Mouse (Mus musculus): ENCODE data around the gene Rhobtb1. TPM values are rescaled to one million over a fixed set of nuclear protein-coding genes. Genes with fewer than 3 reads are reported as not detected.

Gene Rhobtb1
- total RNA-seq, 1 experiment, result 2.7 TPM

- no peaks in the 10 kb centered on the region for H3K9me3 ChIP-seq (ENCODE audit: control insufficient read depth, insufficient read depth, low read depth, low read length)
- no peak overlapping the region for H3K9ac ChIP-seq (ENCODE audit: insufficient read depth, low read depth, low read length, poor library complexity, severe bottlenecking)
- no peaks in the 10 kb centered on the region for H3K36me3 ChIP-seq (ENCODE audit: control insufficient read depth, insufficient read depth, low read length, poor library complexity, severe bottlenecking)
- no peak overlapping the region for H3K27ac ChIP-seq (ENCODE audit: insufficient read depth, low read depth, low read length, poor library complexity, severe bottlenecking)
- H3K4me3 ChIP-seq (ENCODE audit: insufficient read depth in 1 of 2, low read depth in 1 of 2, low read length in 2 of 2, poor library complexity in 1 of 2, severe bottlenecking in 1 of 2), result no peak overlapping the region
- TF ChIP-seq HCFC1 (IDR thresholded peaks at IDR 0.05; ENCODE audit: borderline replicate concordance, insufficient read depth, low read length), result no peak
- no peaks in the 10 kb centered on the region for H3K4me1 ChIP-seq (ENCODE audit: control insufficient read depth in 2 of 2, insufficient read depth in 2 of 2, low read length in 2 of 2, poor library complexity in 1 of 2)
- DNase-seq (ENCODE audit: low read depth, low spot score), result no peak
- in situ Hi-C loops (cut with MboI; ENCODE audit: low sequenced_read_pairs in 2 of 2, unreplicated experiment in 2 of 2), result no loop called here
Observed at GRCm38 (mm10) chr10:69193721-69194120, 42.5 kb downstream of the Rhobtb1 start.

DNA sequence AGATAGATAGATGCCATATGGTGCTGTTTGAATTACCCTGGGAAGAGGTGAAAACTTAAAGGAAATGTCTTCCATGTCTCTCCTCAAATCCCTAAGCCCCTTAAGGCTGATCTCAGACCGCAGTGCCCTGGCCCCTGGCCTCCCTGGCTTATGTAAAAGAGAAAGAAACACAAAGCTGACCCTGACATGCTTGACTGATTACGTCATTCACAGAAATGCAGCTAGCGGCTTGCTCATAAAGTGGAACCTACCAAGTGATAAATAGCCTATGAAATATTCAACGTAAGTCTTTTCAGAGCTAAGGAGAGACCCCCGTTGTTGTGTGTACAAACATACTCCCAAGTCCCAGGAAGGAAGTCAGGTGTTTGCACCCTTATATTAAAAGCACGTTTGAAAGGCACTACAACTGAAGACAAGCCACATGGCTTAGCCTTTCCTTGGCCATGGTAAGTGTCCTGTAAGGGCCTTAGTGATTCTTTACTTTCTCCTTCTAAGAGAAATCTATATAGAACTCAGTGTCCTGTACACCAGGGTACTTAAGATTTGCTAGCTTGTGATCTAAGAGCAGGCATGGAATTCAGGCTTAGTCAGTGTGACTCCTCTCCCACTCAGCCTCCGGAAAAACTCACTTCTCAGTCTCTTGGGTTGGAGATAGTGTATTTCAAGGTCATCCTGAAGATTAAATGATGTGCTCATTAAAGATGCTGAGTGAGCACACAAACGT, 53.6 kb downstream of the Rhobtb1 start:
- in situ Hi-C loops (cut with MboI; ENCODE audit: low sequenced_read_pairs in 2 of 2, unreplicated experiment in 2 of 2), result no loop called here
- Histone ChIP-seq H3K9me3 (ENCODE audit: control insufficient read depth, insufficient read depth, low read depth, low read length) (no peaks in the 10 kb centered on the region), H3K36me3 (ENCODE audit: control insufficient read depth, insufficient read depth, low read length, poor library complexity, severe bottlenecking) (no peaks in the 10 kb centered on the region), H3K4me3 (ENCODE audit: insufficient read depth in 1 of 2, low read depth in 1 of 2, low read length in 2 of 2, poor library complexity in 1 of 2, severe bottlenecking in 1 of 2) (no peak overlapping the region), H3K27ac (ENCODE audit: insufficient read depth, low read depth, low read length, poor library complexity, severe bottlenecking) (no peak overlapping the region), H3K4me1 (ENCODE audit: control insufficient read depth in 2 of 2, insufficient read depth in 2 of 2, low read length in 2 of 2, poor library complexity in 1 of 2) (no peaks in the 10 kb centered on the region), H3K9ac (ENCODE audit: insufficient read depth, low read depth, low read length, poor library complexity, severe bottlenecking) (no peak overlapping the region)
- no peak for TF ChIP-seq ZC3H11A (IDR thresholded peaks at IDR 0.05; ENCODE audit: borderline replicate concordance, low read depth, low read length)
- TF ChIP-seq CHD2 (IDR thresholded peaks at IDR 0.05; ENCODE audit: low read depth, low read length), result no peak
- no peak for TF ChIP-seq MAFK (IDR thresholded peaks at IDR 0.05; ENCODE audit: insufficient read depth, low read depth, low read length)
- no peak for TF ChIP-seq HCFC1 (IDR thresholded peaks at IDR 0.05; ENCODE audit: borderline replicate concordance, insufficient read depth, low read length)
- TF ChIP-seq ZNF384 (IDR thresholded peaks at IDR 0.05; ENCODE audit: low read depth, low read length), result no peak
- no peak for DNase-seq (ENCODE audit: low read depth, low spot score)

GRCm38 (mm10) chr10:69206081-69206480, 54.8 kb downstream of the Rhobtb1 start:
- H3K9me3 ChIP-seq (ENCODE audit: control insufficient read depth, insufficient read depth, low read depth, low read length), result no peaks in the 10 kb centered on the region
- DNase-seq (ENCODE audit: low read depth, low spot score), result no peak

GRCm38 (mm10) chr10:69207481-69207880, 56.2 kb downstream of the Rhobtb1 start:
- H3K4me3 ChIP-seq (ENCODE audit: insufficient read depth in 1 of 2, low read depth in 1 of 2, low read length in 2 of 2, poor library complexity in 1 of 2, severe bottlenecking in 1 of 2), result no peak overlapping the region
- H3K36me3 ChIP-seq (ENCODE audit: control insufficient read depth, insufficient read depth, low read length, poor library complexity, severe bottlenecking), result no peaks in the 10 kb centered on the region
- H3K9me3 ChIP-seq (ENCODE audit: control insufficient read depth, insufficient read depth, low read depth, low read length), result no peaks in the 10 kb centered on the region
- TF ChIP-seq ZNF384 (IDR thresholded peaks at IDR 0.05; ENCODE audit: low read depth, low read length), result no peak
- no peak for TF ChIP-seq MAFK (IDR thresholded peaks at IDR 0.05; ENCODE audit: insufficient read depth, low read depth, low read length)
- no peak for TF ChIP-seq HCFC1 (IDR thresholded peaks at IDR 0.05; ENCODE audit: borderline replicate concordance, insufficient read depth, low read length)
- TF ChIP-seq CHD2 (IDR thresholded peaks at IDR 0.05; ENCODE audit: low read depth, low read length), result no peak
- TF ChIP-seq ZC3H11A (IDR thresholded peaks at IDR 0.05; ENCODE audit: borderline replicate concordance, low read depth, low read length), result no peak
- 0 out of 4 replicates have a peak, but pooled peaks cover 0 to 2% of the 10 kb centered on the region in 2 experiments for H3K4me1 ChIP-seq (ENCODE audit: control insufficient read depth in 2 of 2, insufficient read depth in 2 of 2, low read length in 2 of 2, poor library complexity in 1 of 2)
- H3K27ac ChIP-seq (ENCODE audit: insufficient read depth, low read depth, low read length, poor library complexity, severe bottlenecking), result no peak overlapping the region
- no peak overlapping the region for H3K9ac ChIP-seq (ENCODE audit: insufficient read depth, low read depth, low read length, poor library complexity, severe bottlenecking)
- DNase-seq (ENCODE audit: low read depth, low spot score), result no peak
- in situ Hi-C loops (cut with MboI; ENCODE audit: low sequenced_read_pairs in 2 of 2, unreplicated experiment in 2 of 2), result no loop called here

More at GRCm38 (mm10) chr10:69206081-69206480, 54.8 kb downstream of the Rhobtb1 start:
- in situ Hi-C loops (cut with MboI; ENCODE audit: low sequenced_read_pairs in 2 of 2, unreplicated experiment in 2 of 2), result no loop called here
- no peak for TF ChIP-seq HCFC1 (IDR thresholded peaks at IDR 0.05; ENCODE audit: borderline replicate concordance, insufficient read depth, low read length)
- TF ChIP-seq ZNF384 (IDR thresholded peaks at IDR 0.05; ENCODE audit: low read depth, low read length), result no peak
- no peak for TF ChIP-seq MAFK (IDR thresholded peaks at IDR 0.05; ENCODE audit: insufficient read depth, low read depth, low read length)
- TF ChIP-seq ZC3H11A (IDR thresholded peaks at IDR 0.05; ENCODE audit: borderline replicate concordance, low read depth, low read length), result no peak
- TF ChIP-seq CHD2 (IDR thresholded peaks at IDR 0.05; ENCODE audit: low read depth, low read length), result no peak
- Histone ChIP-seq H3K27ac (ENCODE audit: insufficient read depth, low read depth, low read length, poor library complexity, severe bottlenecking) (no peak overlapping the region), H3K4me1 (ENCODE audit: control insufficient read depth in 2 of 2, insufficient read depth in 2 of 2, low read length in 2 of 2, poor library complexity in 1 of 2) (0 out of 4 replicates have a peak, but pooled peaks cover 0 to 2% of the 10 kb centered on the region in 2 experiments), H3K36me3 (ENCODE audit: control insufficient read depth, insufficient read depth, low read length, poor library complexity, severe bottlenecking) (no peaks in the 10 kb centered on the region), H3K9ac (ENCODE audit: insufficient read depth, low read depth, low read length, poor library complexity, severe bottlenecking) (no peak overlapping the region), H3K4me3 (ENCODE audit: insufficient read depth in 1 of 2, low read depth in 1 of 2, low read length in 2 of 2, poor library complexity in 1 of 2, severe bottlenecking in 1 of 2) (no peak overlapping the region)

All from ES-E14 (cell line).